ENCODE assay signal across 8 mouse cellular contexts in the genomic region with DNA sequence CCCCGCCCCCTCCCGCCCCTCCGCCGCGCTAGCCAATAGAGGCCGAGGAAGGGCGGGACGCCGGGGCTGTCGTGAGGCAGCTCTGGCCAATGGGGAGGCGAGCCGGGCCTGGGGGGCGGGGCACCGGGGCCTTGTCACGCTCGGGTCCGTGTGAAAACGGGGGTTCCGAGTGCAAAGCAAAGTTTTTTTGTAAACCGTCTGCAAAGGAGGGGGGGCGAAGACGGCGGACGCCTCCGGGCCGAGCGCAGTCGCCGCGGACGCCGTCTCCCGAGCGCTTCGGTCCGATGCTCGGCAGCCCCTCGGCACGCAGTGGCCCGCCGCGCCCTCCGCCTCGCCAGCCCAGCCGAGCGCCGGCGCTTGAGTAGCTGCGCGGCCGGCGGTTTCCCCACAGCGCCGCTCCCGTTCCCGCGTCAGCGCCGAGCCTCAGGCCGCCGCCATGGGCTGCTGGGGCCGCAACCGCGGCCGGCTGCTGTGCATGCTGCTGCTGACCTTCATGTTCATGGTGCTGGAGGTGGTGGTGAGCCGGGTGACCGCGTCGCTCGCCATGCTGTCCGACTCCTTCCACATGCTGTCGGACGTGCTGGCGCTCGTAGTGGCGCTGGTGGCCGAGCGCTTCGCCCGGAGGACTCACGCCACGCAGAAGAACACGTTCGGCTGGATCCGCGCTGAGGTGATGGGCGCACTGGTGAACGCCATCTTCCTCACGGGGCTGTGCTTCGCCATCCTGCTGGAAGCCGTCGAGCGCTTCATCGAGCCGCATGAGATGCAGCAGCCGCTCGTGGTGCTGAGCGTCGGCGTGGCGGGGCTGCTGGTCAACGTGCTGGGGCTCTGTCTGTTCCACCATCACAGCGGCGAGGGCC. TPM values are rescaled to one million over a fixed set of nuclear protein-coding genes. Genes with fewer than 3 reads are reported as not detected.
DNase-seq lines count a peak whose midpoint lies in the region; ATAC-seq lines count a peak whose summit lies in the region.

A gene (plus strand): TSS at position 197 of the 860 bp plus-strand sequence.

- H3K9me3 ChIP-seq in heart, embryonic 14.5 days (ENCODE audit: control insufficient read depth, low read length), result no peaks in the 10 kb centered on the region
- H3K9me3 ChIP-seq in liver, embryonic 13.5 days (replicated peaks), result no peaks in the 10 kb centered on the region
- no peaks in the 10 kb centered on the region for H3K9me3 ChIP-seq in stomach, embryonic 16.5 days (replicated peaks; ENCODE audit: control insufficient read depth, low read length)

- H3K4me2 ChIP-seq in heart, embryonic 14.5 days (ENCODE audit: low read length), result peak within 1 kb of the TSS; percentile 95
- peak within 1 kb of the TSS; percentile 97 for H3K4me2 ChIP-seq in liver, embryonic 13.5 days
- H3K4me2 ChIP-seq in stomach, embryonic 16.5 days (ENCODE audit: low read depth, low read length), result peak within 1 kb of the TSS; percentile 90

- H3K4me1 ChIP-seq in heart, embryonic 14.5 days (ENCODE audit: control insufficient read depth in 2 of 2, insufficient read depth in 2 of 2, low read length in 2 of 2), result peaks cover 24 to 48% of the 10 kb centered on the region in 2 experiments
- H3K4me1 ChIP-seq in liver, embryonic 13.5 days (replicated peaks), result peaks cover 54% of the 10 kb centered on the region
- H3K4me1 ChIP-seq in stomach, embryonic 16.5 days (ENCODE audit: control insufficient read depth, insufficient read depth, low read length), result peaks cover 31% of the 10 kb centered on the region

- H3K27me3 ChIP-seq in heart, embryonic 14.5 days (ENCODE audit: control insufficient read depth, insufficient read depth, low read length), result no peaks in the 10 kb centered on the region
- H3K27me3 ChIP-seq in liver, embryonic 13.5 days, result 0 out of 2 replicates have a peak, but pooled peaks cover 5% of the 10 kb centered on the region
- H3K27me3 ChIP-seq in stomach, embryonic 16.5 days (ENCODE audit: control insufficient read depth, insufficient read depth, low read length), result no peaks in the 10 kb centered on the region

- DNase-seq in CD4-positive helper T cell, adult 2 months (ENCODE audit: low read depth, low spot score), result peak; percentile 97
- DNase-seq in brain, embryonic 18.5 days (ENCODE audit: low read depth, low spot score), result peak; percentile 93
- DNase-seq in kidney, postnatal 14 days, result peak; percentile 100
- DNase-seq in liver, embryonic 13.5 days, result peak; percentile 97
- DNase-seq in neural tube, embryonic 10.5 days (ENCODE audit: extremely low spot score, low spot score), result peak; percentile 98

- ATAC-seq in erythroid progenitor cell, adult 5-6 weeks (replicated peaks; ENCODE audit: low FRiP score, poor library complexity, severe bottlenecking), result peak; percentile 82
- ATAC-seq in heart, embryonic 14.5 days (ENCODE audit: insufficient number of reproducible peaks, insufficient read depth, low FRiP score, low read depth), result peak; percentile 99
- peak; percentile 93 for ATAC-seq in liver, embryonic 13.5 days (ENCODE audit: low read depth)
- peak; percentile 98 for ATAC-seq in stomach, embryonic 16.5 days (ENCODE audit: insufficient read depth, low FRiP score)

- H3K9ac ChIP-seq in heart, embryonic 14.5 days (ENCODE audit: low read length), result peak within 1 kb of the TSS; percentile 91
- peak within 1 kb of the TSS; percentile 98 for H3K9ac ChIP-seq in liver, embryonic 13.5 days
- H3K9ac ChIP-seq in stomach, embryonic 16.5 days (ENCODE audit: low read length), result peak within 1 kb of the TSS; percentile 90

- H3K4me3 ChIP-seq in heart, embryonic 14.5 days (ENCODE audit: control insufficient read depth in 1 of 2, insufficient read depth in 1 of 2, low read depth in 1 of 2, low read length in 2 of 2), result peak within 1 kb of the TSS; percentile 92 to 95
- peak within 1 kb of the TSS; percentile 98 for H3K4me3 ChIP-seq in liver, embryonic 13.5 days (replicated peaks)
- peak within 1 kb of the TSS; percentile 85 for H3K4me3 ChIP-seq in stomach, embryonic 16.5 days (replicated peaks; ENCODE audit: low read length)

- H3K27ac ChIP-seq in heart, embryonic 14.5 days (replicated peaks in 1 of 2; ENCODE audit: control insufficient read depth in 1 of 2, insufficient read depth in 1 of 2, low read depth in 2 of 2, low read length in 2 of 2), result peak within 1 kb of the TSS; percentile 85 to 93
- H3K27ac ChIP-seq in liver, embryonic 13.5 days, result peak within 1 kb of the TSS; percentile 92
- H3K27ac ChIP-seq in stomach, embryonic 16.5 days (ENCODE audit: low read length), result peak within 1 kb of the TSS; percentile 91

- peaks cover 24% of the 10 kb centered on the region for H3K36me3 ChIP-seq in heart, embryonic 14.5 days (ENCODE audit: control insufficient read depth, insufficient read depth, low read length)
- H3K36me3 ChIP-seq in liver, embryonic 13.5 days, result peaks cover 31% of the 10 kb centered on the region
- H3K36me3 ChIP-seq in stomach, embryonic 16.5 days (ENCODE audit: control insufficient read depth, insufficient read depth, low read length), result peaks cover 11% of the 10 kb centered on the region

- under 1% methylated on average over 92 of the region's 104 CpGs for WGBS in heart, embryonic 14.5 days
- WGBS in liver, embryonic 13.5 days (ENCODE audit: insufficient replicate concordance), result under 1% methylated on average over 100 of the region's 104 CpGs
- under 1% methylated on average over 95 of the region's 104 CpGs for WGBS in stomach, embryonic 16.5 days

RNA-seq across cellular contexts. Expression of the gene that starts here (rescaled TPM):
- 12.6 and 16.6 TPM in 2 replicates for total RNA-seq in erythroid progenitor cell, adult 5-6 weeks (2015; ENCODE audit: low replicate concordance)
- total RNA-seq in erythroid progenitor cell, adult 5-6 weeks (2017; ENCODE audit: low replicate concordance), result 13.2 and 21.7 TPM in 2 replicates
- 3.1 and 3.6 TPM in 2 replicates for polyA plus RNA-seq in heart, embryonic 14.5 days (2014; fragmentation: Nextera tagmentation; extraction: Ambion mirVana)
- 2.7 and 3.0 TPM in 2 replicates for polyA plus RNA-seq in liver, embryonic 13.5 days (2015; fragmentation: Nextera tagmentation; extraction: Ambion mirVana)
- 1.6 and 1.7 TPM in 2 replicates for polyA plus RNA-seq in stomach, embryonic 16.5 days (2015; fragmentation: Nextera tagmentation; extraction: Ambion mirVana)

Comparison
In these comparisons a context has a peak if more than half of its experiments do, and no peak if none do; other contexts are left out.
1. Peak in every context shown above with its lines: DNase-seq, ATAC-seq, H3K4me3 ChIP-seq and H3K27ac ChIP-seq.